Mouse (Mus musculus) heart, postnatal 25 days (tissue): Measurements from ENCODE around the gene Nrg3. TPM values are rescaled to one million over a fixed set of nuclear protein-coding genes. Genes with fewer than 3 reads are reported as not detected.

ENCODE experiments used
- DNase-seq: peaks from one replicate; pipeline ENCODE4 v3.0.0; 2022; ENCODE audit warnings: low spot score
- intact Hi-C: fragments of 180-260 bp; cut with DNase I; formaldehyde crosslinking; loops from one replicate; pipeline ENCODE4 v1.15.1; 2025
- total RNA-seq, 2 experiments: library from RNA; stranded (reverse); gene quantifications; 2 replicates each; pipeline ENCODE4 v1.2.3; 2021

The Nrg3 gene
- total RNA-seq, 2 experiments from 2014 or later = not detected

- DNase-seq = no peak
- intact Hi-C loops = no loop called here
Observed at GRCm38 (mm10) chr14:38997843-38998242, 475.0 kb downstream of the Nrg3 start.

GRCm38 (mm10) chr14:38992574-38992866 lies 480.4 kb downstream of the Nrg3 start:
- intact Hi-C loops = no loop called here
- DNase-seq = no peak

GRCm38 (mm10) chr14:38991847-38992573 lies 480.9 kb downstream of the Nrg3 start:
- intact Hi-C loops = no loop called here

GRCm38 (mm10) chr14:38959367-38959766 lies 513.5 kb downstream of the Nrg3 start:
- DNase-seq = no peak

More at GRCm38 (mm10) chr14:38991847-38992573, 480.9 kb downstream of the Nrg3 start:
- DNase-seq = no peak

GRCm38 (mm10) chr14:38937481-38937880 lies 535.4 kb downstream of the Nrg3 start:
- intact Hi-C loops = no loop called here
- DNase-seq = no peak

More at GRCm38 (mm10) chr14:38959367-38959766, 513.5 kb downstream of the Nrg3 start:
- intact Hi-C loops = no loop called here

GRCm38 (mm10) chr14:38936483-38937054 lies 536.3 kb downstream of the Nrg3 start:
- DNase-seq = no peak

GRCm38 (mm10) chr14:38923652-38924051 lies 549.2 kb downstream of the Nrg3 start:
- DNase-seq = no peak
- intact Hi-C loops = no loop called here

More at GRCm38 (mm10) chr14:38936483-38937054, 536.3 kb downstream of the Nrg3 start:
- intact Hi-C loops = no loop called here

- intact Hi-C loops = no loop called here
- DNase-seq = no peak
Observed at GRCm38 (mm10) chr14:38920800-38921199, 552.1 kb downstream of the Nrg3 start.

- no peak for DNase-seq
- intact Hi-C loops = no loop called here
Observed at GRCm38 (mm10) chr14:38870591-38870990, 602.3 kb downstream of the Nrg3 start.

GRCm38 (mm10) chr14:38847566-38847965 lies 625.3 kb downstream of the Nrg3 start:
- intact Hi-C loops = no loop called here
- no peak for DNase-seq

GRCm38 (mm10) chr14:38847091-38847490 lies 625.8 kb downstream of the Nrg3 start:
- intact Hi-C loops = no loop called here
- no peak for DNase-seq

GRCm38 (mm10) chr14:38835006-38835405 lies 637.9 kb downstream of the Nrg3 start:
- DNase-seq = no peak
- intact Hi-C loops = no loop called here

- intact Hi-C loops = no loop called here
Observed at GRCm38 (mm10) chr14:38824891-38825290, 648.0 kb downstream of the Nrg3 start.

GRCm38 (mm10) chr14:38797027-38797426 lies 675.9 kb downstream of the Nrg3 start:
- DNase-seq = no peak
- intact Hi-C loops = no loop called here

More at GRCm38 (mm10) chr14:38824891-38825290, 648.0 kb downstream of the Nrg3 start:
- no peak for DNase-seq

GRCm38 (mm10) chr14:38775291-38776116 lies 697.4 kb downstream of the Nrg3 start:
- intact Hi-C loops = no loop called here
- DNase-seq = no peak

- no peak for DNase-seq
- intact Hi-C loops = no loop called here
Observed at GRCm38 (mm10) chr14:38774811-38775210, 698.1 kb downstream of the Nrg3 start.

- DNase-seq = no peak
- intact Hi-C loops = no loop called here
Observed at GRCm38 (mm10) chr14:38730465-38730864, 742.4 kb downstream of the Nrg3 start.

GRCm38 (mm10) chr14:38703894-38704293 lies 769.0 kb downstream of the Nrg3 start:
- DNase-seq = no peak
- intact Hi-C loops = no loop called here

- intact Hi-C loops = no loop called here
- no peak for DNase-seq
Observed at GRCm38 (mm10) chr14:38702596-38703393, 770.1 kb downstream of the Nrg3 start.

- intact Hi-C loops = no loop called here
Observed at GRCm38 (mm10) chr14:38701413-38701812, 771.5 kb downstream of the Nrg3 start.

More at GRCm38 (mm10) chr14:38701413-38701812, 771.5 kb downstream of the Nrg3 start:
- DNase-seq = no peak
